Mouse (Mus musculus): ENCODE data around the gene Phc1.

Phc1 gene

DNA sequence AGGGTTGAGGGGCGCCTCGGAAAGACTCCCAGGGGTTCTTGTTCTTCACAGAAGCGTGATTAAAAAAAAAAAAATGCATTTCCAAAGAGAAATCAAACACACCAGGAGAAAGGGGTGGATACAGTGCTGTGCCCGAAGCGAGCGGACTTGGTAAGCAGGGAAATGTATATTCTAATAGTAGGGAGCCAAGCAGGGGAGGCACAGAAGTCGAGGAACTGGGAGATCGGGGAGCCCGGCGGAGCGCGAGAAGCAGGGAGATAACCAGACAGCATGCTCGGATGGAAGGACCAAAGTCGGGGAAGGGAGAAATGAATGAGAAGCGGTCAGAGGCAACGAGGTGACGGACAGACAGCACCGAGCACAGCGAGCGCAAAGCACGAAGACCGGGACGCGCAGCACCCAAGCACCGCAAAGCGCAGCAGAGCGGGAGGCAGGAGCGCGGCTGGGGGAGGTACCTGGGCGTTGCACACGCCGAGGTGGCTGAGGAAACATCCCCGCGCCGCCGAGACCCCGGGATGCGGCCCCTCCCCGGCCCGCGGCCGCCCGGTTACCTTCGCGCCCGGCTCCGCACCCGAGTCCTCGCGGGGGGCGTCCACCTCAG, 1.2 kb downstream of the Phc1 start:
- peak; percentile 59 for DNase-seq (ENCODE audit: low read depth, low spot score)

- no peak for DNase-seq (ENCODE audit: low read depth, low spot score)
Observed at GRCm38 (mm10) chr6:122337546-122337945, 2.8 kb downstream of the Phc1 start.

DNA sequence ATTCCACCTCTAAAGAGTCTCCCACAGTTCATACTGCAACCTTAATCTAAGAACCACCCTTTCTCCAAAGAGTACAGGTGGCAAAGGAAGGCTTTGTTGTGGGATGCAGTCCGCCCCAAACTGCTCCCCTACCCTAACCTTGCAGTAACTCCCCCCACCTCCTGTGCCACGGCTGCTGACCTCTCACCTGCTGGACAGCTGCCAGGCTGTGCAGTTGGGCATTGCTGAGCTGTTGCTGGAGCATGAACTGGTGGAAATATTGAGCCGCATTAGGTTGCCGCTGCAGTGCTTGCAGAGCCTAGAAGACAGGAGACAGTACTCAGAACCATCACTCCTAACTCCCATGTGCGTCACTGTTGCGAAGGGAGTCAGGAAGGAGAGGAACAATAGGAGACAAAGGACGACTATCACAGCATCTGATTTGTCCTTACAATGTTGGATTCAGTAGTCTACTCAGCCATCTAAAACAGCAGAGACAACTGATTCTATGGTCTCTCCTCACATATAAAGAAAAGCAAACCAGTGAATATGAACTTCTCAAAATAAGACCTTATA, 5.5 kb downstream of the Phc1 start:
- DNase-seq (ENCODE audit: low read depth, low spot score), result no peak

DNA sequence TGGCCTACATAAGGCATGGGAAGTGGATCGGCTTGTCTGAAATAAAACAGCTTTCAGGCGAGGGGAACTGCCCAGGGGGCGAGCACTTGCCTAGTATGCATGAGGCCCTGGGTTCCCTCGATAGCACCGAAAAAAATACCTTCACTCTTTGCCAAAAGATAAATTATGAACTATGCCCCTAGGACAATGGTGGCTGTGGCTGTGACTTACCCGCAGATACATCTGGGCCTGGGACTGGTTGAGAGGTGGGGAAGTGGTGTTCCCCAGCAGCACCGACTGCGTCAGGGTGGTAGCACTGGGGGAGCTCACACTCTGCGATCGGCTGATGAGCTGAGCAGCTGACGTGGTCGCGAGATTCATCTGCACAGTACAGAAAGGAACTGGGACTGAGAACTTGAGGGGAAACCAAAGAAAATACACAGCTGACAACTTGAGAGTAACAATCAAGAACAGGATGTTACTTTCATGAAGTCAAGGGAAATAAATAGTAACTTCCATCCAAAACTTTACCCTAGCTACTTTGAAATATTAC, 7.2 kb downstream of the Phc1 start:
- no peak for DNase-seq (ENCODE audit: low read depth, low spot score)

- DNase-seq (ENCODE audit: low read depth, low spot score), result no peak
Observed at GRCm38 (mm10) chr6:122325361-122325975, 14.9 kb downstream of the Phc1 start.

GRCm38 (mm10) chr6:122318726-122319125, 21.6 kb downstream of the Phc1 start:
- no peak for DNase-seq (ENCODE audit: low read depth, low spot score)

DNA sequence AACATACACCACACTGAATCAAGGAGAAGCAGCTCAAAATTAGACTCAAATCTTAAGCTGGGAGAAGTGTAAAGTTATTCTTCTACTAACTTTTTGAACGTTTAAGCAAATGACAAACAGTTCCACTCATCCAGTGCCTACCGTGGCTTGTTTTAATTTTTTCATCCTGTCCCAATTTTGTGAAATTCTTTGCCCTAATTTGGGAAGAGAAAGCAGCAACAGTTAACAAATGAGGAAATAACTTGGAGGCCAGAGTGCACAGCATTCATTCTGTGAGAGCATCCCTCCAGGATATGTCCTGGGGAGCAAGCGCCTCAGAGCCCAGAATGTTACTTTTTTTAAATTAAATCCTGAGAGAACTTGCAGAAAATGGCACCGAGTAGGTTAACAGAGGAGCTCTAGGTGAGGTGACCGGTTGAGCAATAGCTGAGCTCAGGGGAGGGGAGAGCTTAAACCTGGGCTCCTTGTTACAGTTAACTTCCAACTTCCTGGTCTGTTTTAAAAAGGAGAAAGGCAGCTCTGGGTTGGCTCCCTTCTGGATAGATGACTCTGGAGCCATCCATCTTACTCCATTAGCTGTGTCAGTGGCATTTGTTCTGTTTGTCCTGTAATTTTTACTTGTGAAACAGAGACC, 30.1 kb downstream of the Phc1 start:
- no peak for DNase-seq (ENCODE audit: low read depth, low spot score)

- DNase-seq (ENCODE audit: low read depth, low spot score), result no peak
Observed at GRCm38 (mm10) chr6:122309446-122309960, 30.9 kb downstream of the Phc1 start.

DNA sequence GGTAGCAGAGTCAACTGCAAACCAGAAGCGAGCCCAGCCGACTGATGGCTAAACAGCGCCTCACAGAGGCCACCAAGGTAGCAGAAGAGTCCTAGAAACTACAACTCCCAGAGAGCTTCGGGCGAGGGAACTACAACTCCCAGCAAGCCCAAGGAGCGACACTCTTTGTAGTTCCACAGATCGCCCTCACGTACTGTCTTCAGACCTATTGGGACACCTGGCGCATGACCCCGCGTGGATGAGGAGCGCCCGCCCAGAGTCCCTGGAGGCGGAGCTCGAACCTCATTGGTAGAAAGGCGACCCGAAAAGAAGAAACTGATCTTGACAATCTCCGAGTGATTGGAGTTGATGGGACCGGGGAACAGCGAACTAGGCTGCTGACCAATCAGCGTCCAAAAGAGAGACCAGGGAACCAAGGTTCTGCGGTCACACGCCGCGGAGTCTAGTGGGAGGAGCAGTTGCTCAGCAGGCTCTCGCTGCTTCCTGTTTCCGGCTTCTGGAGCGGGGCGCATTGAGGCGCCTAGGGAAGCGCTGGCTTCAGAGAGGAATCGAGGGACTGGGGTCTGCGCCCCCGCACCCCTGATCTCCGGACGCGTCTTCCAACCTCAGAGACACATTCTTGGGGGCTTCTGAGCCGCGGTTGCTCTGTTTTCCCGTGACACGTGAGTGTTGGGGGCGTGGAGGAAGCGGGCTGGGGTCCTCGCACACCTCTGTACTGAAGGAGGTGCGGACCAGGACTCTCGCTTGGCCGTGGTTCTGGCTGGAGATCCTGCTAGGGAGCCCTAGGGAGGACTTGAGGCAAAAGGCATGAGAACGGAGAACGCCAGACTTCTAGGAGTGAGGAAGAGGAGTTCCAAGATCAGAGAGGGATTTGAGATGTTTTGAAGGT, 31.6 kb downstream of the Phc1 start, which contains the start of gene M6pr:
Gene M6pr, plus strand, starts transcription at position 216 of the 889 bp plus-strand sequence.
- DNase-seq (ENCODE audit: low read depth, low spot score), result peak; percentile 97

DNA sequence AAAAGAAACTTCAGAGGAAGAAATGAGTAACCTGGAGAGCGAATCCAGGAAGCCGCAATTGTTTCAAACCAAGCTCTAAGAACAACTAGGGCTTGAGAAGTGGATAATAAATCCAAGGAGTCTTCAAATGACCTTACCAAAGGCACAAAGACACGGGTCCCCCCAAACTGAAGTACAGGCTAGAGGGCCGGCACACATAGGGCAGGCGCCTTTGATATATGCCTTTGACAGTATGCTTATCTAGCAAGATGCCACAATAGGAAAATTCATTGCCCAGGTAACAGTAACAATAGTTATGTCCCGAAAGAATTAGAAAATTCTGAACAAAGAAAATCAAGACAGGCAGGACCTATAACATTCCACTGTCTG, 32.2 kb downstream of the Phc1 start:
- no peak for DNase-seq (ENCODE audit: low read depth, low spot score)

DNA sequence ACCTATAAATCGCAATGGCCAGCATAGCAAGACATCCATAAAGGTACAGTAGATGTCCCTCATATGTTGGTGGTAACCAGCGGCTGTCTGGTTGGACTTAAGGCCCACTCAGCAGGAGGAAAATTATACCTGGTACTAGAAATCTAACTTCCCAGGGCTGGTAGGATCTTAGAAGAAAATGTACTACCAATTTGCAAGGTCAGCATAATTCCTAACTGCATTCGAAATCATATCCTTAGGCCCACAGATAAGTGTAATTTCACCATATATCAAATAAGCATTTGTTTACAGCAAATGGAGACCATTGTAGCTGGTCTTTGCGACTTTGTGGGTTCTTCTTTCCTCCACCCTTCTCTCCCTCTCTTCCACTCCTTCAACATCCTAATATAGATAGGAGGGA, 33.7 kb downstream of the Phc1 start:
- no peak for DNase-seq (ENCODE audit: low read depth, low spot score)

DNA sequence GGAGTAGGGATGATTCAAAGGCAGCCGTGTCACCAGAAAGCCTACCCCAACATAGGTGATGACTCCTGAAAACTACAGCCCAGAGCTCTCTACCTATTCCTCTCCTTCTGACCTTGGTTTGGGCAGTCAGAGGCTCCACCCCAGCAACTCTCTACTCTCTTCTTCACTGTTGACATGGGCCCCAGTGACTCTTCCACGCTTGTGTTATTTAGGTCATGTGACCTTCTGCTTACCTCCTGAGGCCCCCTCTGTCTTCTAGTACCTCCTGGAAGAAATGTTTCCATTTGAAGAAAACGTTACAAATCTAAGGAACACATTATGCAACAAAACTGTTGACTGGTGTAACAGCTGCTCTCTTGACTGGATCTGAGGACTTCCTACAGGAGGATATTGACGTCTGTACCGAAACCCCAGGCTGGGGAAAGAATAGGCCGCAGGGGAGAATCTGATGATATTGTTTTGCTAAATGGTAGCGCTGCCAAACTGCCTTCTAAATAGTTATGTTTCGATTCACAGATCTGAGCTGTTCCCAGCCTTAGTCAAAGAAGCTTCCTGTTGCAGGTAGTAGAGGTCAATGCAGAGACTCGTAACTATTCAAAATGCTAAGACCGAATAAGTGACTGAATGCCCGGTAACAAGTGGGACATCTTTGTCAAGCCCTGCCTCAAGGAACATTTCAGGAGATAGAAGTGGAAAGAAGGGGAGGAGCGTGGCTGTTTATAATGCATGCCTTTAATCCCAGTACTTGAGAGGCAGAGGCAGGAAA, 35.4 kb downstream of the Phc1 start:
- DNase-seq (ENCODE audit: low read depth, low spot score), result no peak

DNA sequence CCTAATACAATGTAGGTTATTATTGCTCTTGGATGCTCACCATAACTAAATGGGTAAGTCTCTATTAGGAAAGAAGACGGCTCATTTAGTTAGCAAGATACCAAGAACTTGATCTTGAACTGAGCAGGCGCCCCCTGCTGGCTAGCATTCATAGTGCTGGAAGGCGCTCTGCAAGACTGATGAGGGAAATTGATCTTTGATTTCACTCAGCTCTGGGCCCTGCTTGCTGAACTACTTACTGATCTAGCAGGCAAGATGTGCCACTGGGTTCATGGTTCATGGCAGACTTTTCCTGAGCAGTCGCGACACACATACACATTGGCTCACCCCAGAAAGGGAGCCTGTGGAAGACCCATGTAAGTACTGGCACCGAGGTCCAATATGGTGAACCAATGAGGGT, 36.0 kb downstream of the Phc1 start:
- DNase-seq (ENCODE audit: low read depth, low spot score), result peak; percentile 81

GRCm38 (mm10) chr6:122303526-122303925, 36.8 kb downstream of the Phc1 start:
- DNase-seq (ENCODE audit: low read depth, low spot score), result no peak

DNA sequence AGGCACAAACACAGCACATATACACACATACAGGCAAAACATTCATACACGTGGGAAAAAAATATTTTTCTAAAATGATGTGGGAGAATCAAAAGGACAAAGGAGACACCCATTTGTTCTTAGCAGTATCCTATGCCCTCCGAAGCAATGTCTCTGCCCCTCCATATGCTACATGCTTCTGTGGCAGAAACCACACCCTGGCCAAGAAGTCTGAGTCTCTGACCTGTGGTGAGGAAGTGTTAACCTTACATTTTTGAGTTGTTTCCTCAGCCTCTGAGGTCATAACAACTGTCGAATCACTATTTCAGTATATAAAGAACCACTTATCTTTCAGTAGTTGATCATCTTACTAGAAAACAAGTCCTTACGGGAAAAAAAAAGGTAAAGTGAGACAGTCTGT, 37.7 kb downstream of the Phc1 start:
- no peak for DNase-seq (ENCODE audit: low read depth, low spot score)

DNA sequence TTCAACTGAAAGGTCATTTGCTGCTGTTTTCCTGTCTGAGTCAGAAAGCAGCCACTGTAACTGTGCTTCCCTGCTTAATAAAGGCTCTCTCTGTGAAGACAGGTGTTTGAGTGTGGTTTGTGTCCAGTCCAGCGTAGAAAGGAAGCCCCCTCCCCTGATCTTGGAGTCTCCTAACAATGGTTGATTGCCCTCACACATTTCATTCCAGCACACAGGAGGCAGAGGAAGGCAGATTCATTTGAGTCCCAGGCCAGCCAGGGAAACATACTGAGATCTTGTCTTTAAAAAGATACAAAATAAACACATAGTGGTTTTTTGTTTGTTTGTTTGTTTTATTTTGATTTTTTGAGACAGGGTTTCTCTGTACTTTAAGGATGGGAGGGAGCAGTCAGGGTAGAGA, 38.2 kb downstream of the Phc1 start:
- no peak for DNase-seq (ENCODE audit: low read depth, low spot score)

DNA sequence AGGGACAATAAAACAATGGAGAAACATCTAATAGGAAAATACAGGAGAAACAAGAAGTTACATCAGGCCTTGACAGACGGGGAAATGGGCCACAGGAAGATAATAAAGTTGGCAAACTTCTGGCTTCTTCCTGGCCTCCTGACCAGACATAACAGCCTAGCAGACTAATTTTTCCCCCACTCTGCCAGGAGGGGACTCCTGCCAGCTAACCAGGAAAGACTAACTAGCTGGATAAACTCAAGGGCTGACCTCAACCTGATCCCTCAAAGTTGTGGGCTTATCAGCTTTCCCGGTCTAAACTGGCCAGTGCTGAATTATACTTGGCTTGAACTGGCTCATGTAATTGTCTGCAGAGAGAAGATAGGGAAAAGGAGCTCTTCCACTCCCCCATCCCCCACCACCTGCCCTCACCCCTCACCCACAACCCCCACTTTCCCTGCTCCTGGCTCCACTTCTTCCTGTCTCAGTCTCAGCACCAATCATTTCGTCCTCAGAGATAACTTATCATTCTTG, 40.7 kb downstream of the Phc1 start:
- DNase-seq (ENCODE audit: low read depth, low spot score), result no peak

GRCm38 (mm10) chr6:122298223-122298609, 42.1 kb downstream of the Phc1 start:
- DNase-seq (ENCODE audit: low read depth, low spot score), result no peak

DNA sequence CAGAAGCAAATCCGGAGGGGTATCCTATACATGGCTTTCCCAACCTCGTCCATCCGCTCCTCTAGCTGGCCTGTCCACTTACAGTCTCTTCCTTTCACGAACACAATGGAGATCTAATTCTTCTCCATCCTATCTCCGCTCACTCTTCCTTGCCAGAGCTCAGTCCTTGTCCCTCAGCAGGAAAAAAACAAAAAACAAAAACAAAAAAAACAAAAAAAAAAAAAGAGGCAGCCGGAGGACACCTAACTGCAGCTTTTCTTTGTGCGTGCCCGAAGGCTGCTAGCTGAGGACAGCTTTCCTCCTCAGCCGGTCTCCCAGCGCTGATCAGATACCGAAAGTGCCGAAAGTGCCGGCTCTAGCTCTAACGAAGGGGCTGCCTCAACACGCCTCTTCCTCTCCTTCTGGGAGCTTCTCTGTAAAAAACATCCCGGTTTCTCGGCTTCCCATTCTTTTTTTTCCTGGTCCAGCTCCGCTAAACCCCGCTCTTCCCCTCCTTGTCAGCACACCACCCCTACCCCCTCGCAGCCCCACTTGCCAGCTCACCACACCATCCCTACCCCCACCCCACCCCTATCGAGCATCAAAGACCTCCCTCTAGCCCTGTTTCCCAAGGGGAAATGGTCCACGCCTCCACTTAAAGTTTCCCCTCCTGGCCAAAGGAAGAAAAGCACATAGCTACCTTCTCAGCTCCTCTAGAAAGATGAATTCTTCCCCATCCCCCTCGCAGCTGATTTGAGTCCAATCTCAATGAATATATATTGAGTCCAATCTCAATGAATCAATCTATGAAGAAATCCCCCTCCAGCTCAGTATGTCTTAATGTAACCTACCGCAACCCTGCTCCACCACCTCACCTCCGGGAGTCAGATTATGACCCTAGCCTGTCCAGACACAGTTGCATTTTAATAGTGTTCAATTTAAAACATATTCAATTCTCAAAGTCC, 42.8 kb downstream of the Phc1 start:
- DNase-seq (ENCODE audit: low read depth, low spot score), result peak; percentile 74
